10 mouse cellular contexts compared by ENCODE assay signal in genomic region chr19:32441568-32441967, GRCm38 (mm10). TPM values are rescaled to one million over a fixed set of nuclear protein-coding genes. Genes with fewer than 3 reads are reported as not detected.
DNase-seq lines count a peak whose midpoint lies in the region; ATAC-seq and TF ChIP-seq lines count a peak whose summit lies in the region.
"Had no signal": no experiment of that assay in that cellular context is flagged by ENCODE, and none has a peak within 500 bp of the region (broad histone marks: within the 10 kb centered on the region; RNA-seq: fewer than 3 reads in every experiment).

No protein-coding gene starts in this region.

- no peak overlapping the region for H3K9ac ChIP-seq in kidney, embryonic 16.5 days (replicated peaks; ENCODE audit: low read length)
- H3K9ac ChIP-seq in ES-E14 (ENCODE audit: insufficient read depth, low read depth, low read length, poor library complexity, severe bottlenecking) = no peak overlapping the region
- H3K9ac ChIP-seq: midbrain, embryonic 12.5 days had no signal

- no peak overlapping the region for H3K4me3 ChIP-seq in kidney, embryonic 16.5 days (ENCODE audit: low read length)
- no peak overlapping the region for H3K4me3 ChIP-seq in ES-E14 (ENCODE audit: insufficient read depth in 1 of 2, low read depth in 1 of 2, low read length in 2 of 2, poor library complexity in 1 of 2, severe bottlenecking in 1 of 2)
- H3K4me3 ChIP-seq: midbrain, embryonic 12.5 days had no signal

- H3K36me3 ChIP-seq in kidney, embryonic 16.5 days (ENCODE audit: insufficient read depth, low read length) = no peaks in the 10 kb centered on the region
- no peaks in the 10 kb centered on the region for H3K36me3 ChIP-seq in ES-E14 (ENCODE audit: control insufficient read depth, insufficient read depth, low read length, poor library complexity, severe bottlenecking)
- H3K36me3 ChIP-seq: midbrain, embryonic 12.5 days had no signal

- 98% methylated on average over 9 of the region's 11 CpGs for WGBS in kidney, embryonic 16.5 days

- H3K4me2 ChIP-seq in kidney, embryonic 16.5 days (replicated peaks; ENCODE audit: low read depth, low read length) = no peak overlapping the region
- H3K4me2 ChIP-seq: midbrain, embryonic 12.5 days had no signal

- DNase-seq in kidney, adult 18-20 months = peak; percentile 51
- DNase-seq in ES-E14 (ENCODE audit: low read depth, low spot score) = peak; percentile 53
- DNase-seq in cerebellum, adult 9-11 months = peak; percentile 8
- DNase-seq in skeletal muscle tissue, adult 2 months (ENCODE audit: low read depth, low spot score) = peak; percentile 3
- DNase-seq in c-Kit-positive CD71-positive TER-119-positive erythroid progenitor cells, embryonic 14.5 days (ENCODE audit: low spot score) = no peak
- DNase-seq in left cerebral cortex, postnatal 36 days (ENCODE audit: low spot score in 2 of 2) = no peak
- no peak for DNase-seq in embryo, embryonic 9.5 days (ENCODE audit: extremely low spot score)
- DNase-seq: right cerebral cortex, postnatal 4 days had no signal

- no peaks in the 10 kb centered on the region for H3K27me3 ChIP-seq in kidney, embryonic 16.5 days (ENCODE audit: insufficient read depth, low read length)
- H3K27me3 ChIP-seq: midbrain, embryonic 12.5 days had no signal

- no peak overlapping the region for H3K27ac ChIP-seq in kidney, embryonic 16.5 days (ENCODE audit: low read length)
- H3K27ac ChIP-seq in ES-E14 (ENCODE audit: insufficient read depth, low read depth, low read length, poor library complexity, severe bottlenecking) = no peak overlapping the region
- H3K27ac ChIP-seq: midbrain, embryonic 12.5 days had no signal

- H3K4me1 ChIP-seq in kidney, embryonic 16.5 days (ENCODE audit: insufficient read depth, low read length) = no peaks in the 10 kb centered on the region
- H3K4me1 ChIP-seq in ES-E14 (ENCODE audit: control insufficient read depth in 2 of 2, insufficient read depth in 2 of 2, low read length in 2 of 2, poor library complexity in 1 of 2) = no peaks in the 10 kb centered on the region
- H3K4me1 ChIP-seq: midbrain, embryonic 12.5 days had no signal

- in situ Hi-C loops in ES-E14 (cut with MboI; ENCODE audit: low sequenced_read_pairs in 2 of 2, unreplicated experiment in 2 of 2) = no loop called here

- intact Hi-C loops in left cerebral cortex, postnatal 36 days (cut with DNase I) = no loop called here

- ATAC-seq in kidney, embryonic 16.5 days (ENCODE audit: low FRiP score, low TSS enrichment) = no peak

- H3K9me3 ChIP-seq in kidney, embryonic 16.5 days (ENCODE audit: low read length) = peaks cover 3% of the 10 kb centered on the region; the same call in 1 of the 2 replicates
- H3K9me3 ChIP-seq in ES-E14 (ENCODE audit: control insufficient read depth, insufficient read depth, low read depth, low read length) = no peaks in the 10 kb centered on the region
- H3K9me3 ChIP-seq: midbrain, embryonic 12.5 days had no signal

TF ChIP-seq in ES-E14, 5 proteins besides CTCF, POLR2A, EP300 and RAD21:
- TF ChIP-seq ZNF384 (IDR thresholded peaks at IDR 0.05; ENCODE audit: low read depth, low read length) (no peak), MAFK (IDR thresholded peaks at IDR 0.05; ENCODE audit: insufficient read depth, low read depth, low read length) (no peak), CHD2 (IDR thresholded peaks at IDR 0.05; ENCODE audit: low read depth, low read length) (no peak), ZC3H11A (IDR thresholded peaks at IDR 0.05; ENCODE audit: borderline replicate concordance, low read depth, low read length) (peak; percentile 84; the same call in 1 of the 2 replicates), HCFC1 (IDR thresholded peaks at IDR 0.05; ENCODE audit: borderline replicate concordance, insufficient read depth, low read length) (no peak)

RNA-seq across cellular contexts. Expression of gene Rpl9-ps6, which starts 24.8 kb away (rescaled TPM):
- polyA plus RNA-seq in kidney, embryonic 16.5 days (2015; fragmentation: Nextera tagmentation; extraction: Ambion mirVana) = 97.9 and 161 TPM in 2 replicates
- total RNA-seq in ES-E14 (2012; rRNA removed) = 97.4 and 160 TPM in 2 replicates
- 10 to 100 TPM; 23.2 to 46.0 TPM for total RNA-seq in left cerebral cortex, postnatal 36 days (2021)

RNA-seq across cellular contexts. Expression of gene Minpp1, which starts 44.0 kb away (rescaled TPM):
- polyA plus RNA-seq in kidney, embryonic 16.5 days (2015; fragmentation: Nextera tagmentation; extraction: Ambion mirVana) = 72.1 and 74.4 TPM in 2 replicates
- total RNA-seq in ES-E14 (2012; rRNA removed) = 60.8 and 78.4 TPM in 2 replicates
- 10 to 100 TPM; 68.4 to 73.9 TPM for total RNA-seq in left cerebral cortex, postnatal 36 days (2021)

RNA-seq across cellular contexts. Expression of gene Sgms1, which starts 52.1 kb away (rescaled TPM):
- polyA plus RNA-seq in kidney, embryonic 16.5 days (2015; fragmentation: Nextera tagmentation; extraction: Ambion mirVana) = 59.5 and 65.5 TPM in 2 replicates
- 42.5 and 57.0 TPM in 2 replicates for total RNA-seq in ES-E14 (2012; rRNA removed)
- total RNA-seq in left cerebral cortex, postnatal 36 days (2021) = 10 to 100 TPM; 38.5 to 58.1 TPM

Comparison
In these comparisons a context has a peak if more than half of its experiments do, and no peak if none do; other contexts are left out.
1. DNase-seq: peak in kidney, adult 18-20 months (single experiment), ES-E14 (single experiment), cerebellum, adult 9-11 months (single experiment) and skeletal muscle tissue, adult 2 months (single experiment); none in c-Kit-positive CD71-positive TER-119-positive erythroid progenitor cells, embryonic 14.5 days (single experiment), left cerebral cortex, postnatal 36 days (0 of 2) and embryo, embryonic 9.5 days (single experiment).